Mouse (Mus musculus): ENCODE results near the gene Cntnap1.

Cntnap1 gene

DNA sequence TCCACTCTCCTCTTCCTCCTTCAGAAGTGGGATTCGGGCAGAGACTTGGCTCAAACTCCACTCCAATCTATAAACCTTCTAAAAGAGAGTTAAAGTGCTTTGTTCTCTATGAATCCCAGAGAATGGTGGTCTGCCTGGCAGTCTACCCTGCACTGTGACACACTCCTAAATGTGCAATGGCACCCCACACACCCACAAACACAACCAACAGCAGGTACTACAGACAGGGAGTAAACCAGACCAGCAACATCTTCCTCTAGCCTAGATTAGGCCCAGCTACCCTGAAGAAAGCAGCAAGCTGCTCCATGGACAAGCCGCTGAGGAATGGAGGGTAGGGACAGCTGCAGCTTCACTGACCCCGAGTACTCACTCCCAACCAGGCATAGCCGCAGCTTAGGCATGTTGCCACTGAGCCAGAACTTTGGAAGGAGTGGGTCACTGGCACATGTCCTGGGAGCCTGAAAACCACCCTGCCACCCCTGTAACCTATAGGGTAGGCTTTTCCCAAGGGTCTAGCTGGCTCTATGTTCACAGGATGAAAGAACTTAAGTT lies 21.7 kb downstream of the Cntnap1 start:
- in situ Hi-C loops (cut with MboI; ENCODE audit: low pct_unique_long_range_greater_than_20kb in 1 of 2, low sequenced_read_pairs in 2 of 2, unreplicated experiment in 1 of 2), result loop anchor here in 1 of 2 experiments (10.0 kb wide), 1 partner anchor 53 kb away; the partner anchor contains the start of gene Ramp2

DNA sequence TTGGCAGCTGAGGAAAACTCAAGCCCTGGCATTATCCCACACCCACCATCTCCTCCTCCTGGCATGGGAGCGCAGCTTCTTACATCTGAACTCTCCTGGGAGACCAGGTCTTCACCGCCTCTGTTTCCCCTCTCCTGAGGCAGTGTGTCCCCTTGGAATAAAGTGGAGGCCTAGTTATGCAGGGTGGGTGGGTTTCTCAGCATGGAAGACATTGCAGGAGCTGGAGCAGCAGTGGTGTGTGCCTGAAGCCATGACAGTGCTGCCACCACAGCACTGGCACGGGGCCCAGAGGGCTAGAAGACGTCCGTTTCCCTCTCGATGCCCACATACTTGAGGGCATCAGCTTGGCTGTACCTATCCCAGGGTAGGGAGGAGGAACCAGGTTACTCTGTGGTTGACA lies 22.3 kb downstream of the Cntnap1 start:
- in situ Hi-C loops (cut with MboI; ENCODE audit: low pct_unique_long_range_greater_than_20kb in 1 of 2, low sequenced_read_pairs in 2 of 2, unreplicated experiment in 1 of 2), result loop anchor here in 1 of 2 experiments (10.0 kb wide), 1 partner anchor 52 kb away; the partner anchor contains the start of gene Ramp2

DNA sequence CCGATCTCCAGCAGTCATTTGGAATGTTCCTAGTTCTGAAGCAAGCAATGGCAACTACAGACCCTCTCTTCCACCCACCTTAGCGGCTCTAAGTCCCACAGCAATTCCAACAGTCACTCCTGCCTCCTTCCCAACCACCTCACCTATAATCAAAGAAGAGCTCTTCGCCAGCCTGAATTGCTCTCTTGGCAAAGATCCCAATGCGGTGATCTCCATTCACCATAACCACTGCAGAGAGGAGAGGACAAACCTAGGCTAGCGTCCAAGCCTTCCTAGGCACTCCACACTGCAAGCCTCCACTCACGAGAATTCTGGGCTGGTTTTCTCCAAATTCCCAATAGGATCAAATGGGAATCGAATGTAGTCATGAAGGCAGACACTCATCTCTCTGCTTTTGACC lies 22.8 kb downstream of the Cntnap1 start:
- in situ Hi-C loops (cut with MboI; ENCODE audit: low pct_unique_long_range_greater_than_20kb in 1 of 2, low sequenced_read_pairs in 2 of 2, unreplicated experiment in 1 of 2), result loop anchor here in 1 of 2 experiments (10.0 kb wide), 1 partner anchor 52 kb away; the partner anchor contains the start of gene Ramp2

DNA sequence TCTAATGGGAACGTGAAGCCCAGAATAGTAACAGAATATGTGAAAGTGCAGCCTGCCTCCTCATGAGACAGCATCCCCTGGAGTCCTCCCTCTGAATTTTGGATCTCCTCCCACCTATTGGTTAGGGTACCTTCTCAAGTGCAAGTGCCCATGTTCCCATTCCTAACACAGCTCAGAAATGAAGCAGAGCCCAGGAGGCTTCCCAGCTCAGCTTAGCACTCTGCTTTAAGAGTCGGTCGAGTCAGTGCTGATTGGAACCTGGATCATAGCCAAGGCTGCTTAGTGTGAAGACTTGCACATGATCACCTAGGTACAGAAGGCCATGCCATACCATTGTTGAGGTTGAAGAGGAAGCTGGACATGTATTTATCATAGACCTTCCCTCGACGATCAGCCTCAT lies 23.8 kb downstream of the Cntnap1 start:
- in situ Hi-C loops (cut with MboI; ENCODE audit: low pct_unique_long_range_greater_than_20kb in 1 of 2, low sequenced_read_pairs in 2 of 2, unreplicated experiment in 1 of 2), result loop anchor here in 1 of 2 experiments (10.0 kb wide), 1 partner anchor 51 kb away; the partner anchor contains the start of gene Ramp2

DNA sequence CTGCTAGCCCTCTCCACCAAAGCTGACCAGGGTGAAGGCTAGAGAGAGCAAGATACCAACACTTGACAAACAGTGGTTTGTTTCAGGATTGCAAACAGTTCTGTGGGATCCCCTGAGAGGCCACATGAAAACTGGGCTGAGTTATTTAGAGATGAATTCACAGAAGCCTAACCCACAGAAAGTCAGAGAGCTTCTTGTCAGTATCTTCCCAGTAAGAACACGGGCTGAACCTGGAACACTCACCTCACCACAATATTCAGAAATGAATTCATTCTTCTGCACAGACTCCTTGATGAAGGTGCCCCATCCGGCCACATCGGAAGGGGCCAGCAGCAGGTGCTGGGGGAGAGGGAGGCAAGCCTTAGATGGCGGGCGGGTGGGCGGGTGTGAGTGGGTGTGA lies 24.3 kb downstream of the Cntnap1 start:
- in situ Hi-C loops (cut with MboI; ENCODE audit: low pct_unique_long_range_greater_than_20kb in 1 of 2, low sequenced_read_pairs in 2 of 2, unreplicated experiment in 1 of 2), result loop anchor here in 1 of 2 experiments (10.0 kb wide), 1 partner anchor 50 kb away; the partner anchor contains the start of gene Ramp2

DNA sequence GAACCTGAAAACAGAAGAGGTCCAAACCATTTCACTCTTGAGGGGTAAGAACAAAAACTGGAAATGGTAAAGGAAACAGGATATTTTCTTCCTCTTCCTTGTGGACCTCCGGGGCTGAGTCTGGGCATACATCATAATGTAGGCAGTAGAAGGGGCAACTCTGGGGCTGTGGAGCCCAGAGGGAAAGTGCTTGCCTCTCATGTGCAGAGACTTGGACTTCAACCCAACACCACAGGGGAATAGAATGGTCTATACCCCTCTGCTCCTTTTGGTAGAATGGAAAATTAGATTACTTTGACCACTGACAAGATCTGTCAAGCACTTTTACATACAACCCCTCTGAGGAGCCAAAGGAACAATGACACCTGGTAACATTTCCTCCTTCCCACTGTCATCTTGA lies 24.8 kb downstream of the Cntnap1 start:
- in situ Hi-C loops (cut with MboI; ENCODE audit: low pct_unique_long_range_greater_than_20kb in 1 of 2, low sequenced_read_pairs in 2 of 2, unreplicated experiment in 1 of 2), result loop anchor here in 1 of 2 experiments (10.0 kb wide), 1 partner anchor 50 kb away; the partner anchor contains the start of gene Ramp2

DNA sequence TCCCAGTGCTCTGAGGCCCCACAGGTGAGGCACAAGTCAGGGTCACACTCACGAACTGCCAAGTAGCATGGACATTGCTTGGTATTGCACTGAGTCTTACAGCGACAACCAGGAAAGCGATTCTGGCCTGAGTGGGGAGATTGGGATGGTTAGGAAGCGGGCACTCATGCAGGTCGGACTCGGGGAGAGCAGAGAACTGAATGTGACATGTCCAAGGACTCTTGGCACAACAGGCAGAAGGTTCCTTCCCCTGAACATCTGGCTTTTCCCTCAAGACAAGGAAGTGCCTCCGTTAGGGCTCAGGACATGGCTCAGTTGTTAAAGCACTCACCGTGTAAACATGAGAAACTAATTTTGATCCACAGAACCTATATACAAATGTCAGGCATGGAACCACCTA lies 25.2 kb downstream of the Cntnap1 start:
- in situ Hi-C loops (cut with MboI; ENCODE audit: low pct_unique_long_range_greater_than_20kb in 1 of 2, low sequenced_read_pairs in 2 of 2, unreplicated experiment in 1 of 2), result loop anchor here in 1 of 2 experiments (10.0 kb wide), 1 partner anchor 49 kb away; the partner anchor contains the start of gene Ramp2

DNA sequence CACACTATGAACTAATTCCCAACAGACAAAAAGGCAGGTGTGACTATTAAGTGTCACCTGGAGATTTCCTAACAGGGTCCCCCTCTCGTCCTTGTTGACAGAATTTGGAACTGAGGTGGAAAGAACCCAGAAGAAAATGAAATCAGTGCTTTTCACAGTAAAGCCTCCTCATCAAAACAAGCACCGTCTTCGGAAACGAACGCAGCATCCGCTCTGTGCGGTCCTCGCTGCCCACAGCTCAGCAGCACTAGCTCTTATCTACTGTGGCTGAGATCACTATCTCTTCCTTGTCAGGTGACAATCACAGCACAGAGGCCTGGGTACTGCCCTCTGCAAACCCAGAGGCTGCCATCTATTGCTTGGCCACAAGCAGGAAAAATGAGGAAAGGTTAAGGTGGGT lies 25.9 kb downstream of the Cntnap1 start:
- in situ Hi-C loops (cut with MboI; ENCODE audit: low pct_unique_long_range_greater_than_20kb in 1 of 2, low sequenced_read_pairs in 2 of 2, unreplicated experiment in 1 of 2), result loop anchor here in 1 of 2 experiments (10.0 kb wide), 1 partner anchor 49 kb away; the partner anchor contains the start of gene Ramp2

DNA sequence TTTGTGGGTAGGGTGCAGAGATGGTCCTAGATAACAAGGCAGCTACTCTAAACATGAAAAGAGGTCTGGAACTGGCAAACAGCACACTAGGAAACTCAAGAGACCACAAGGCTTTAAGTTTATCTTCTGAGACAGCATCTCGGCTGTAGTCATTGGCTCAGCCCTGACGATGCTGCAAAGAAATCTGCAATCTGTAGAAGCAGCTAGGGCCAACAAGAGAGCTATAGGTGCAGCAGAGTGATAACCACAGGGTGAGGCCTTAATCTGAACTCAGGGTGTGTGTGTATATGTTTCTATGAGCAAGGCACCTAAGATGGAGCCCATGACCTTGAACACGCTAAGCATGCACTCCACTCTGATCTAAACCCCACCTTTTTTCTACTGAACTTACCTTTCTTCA lies 29.2 kb downstream of the Cntnap1 start:
- in situ Hi-C loops (cut with MboI; ENCODE audit: low pct_unique_long_range_greater_than_20kb in 1 of 2, low sequenced_read_pairs in 2 of 2, unreplicated experiment in 1 of 2), result loop anchor here in 1 of 2 experiments (10.0 kb wide), 1 partner anchor 45 kb away; the partner anchor contains the start of gene Ramp2

DNA sequence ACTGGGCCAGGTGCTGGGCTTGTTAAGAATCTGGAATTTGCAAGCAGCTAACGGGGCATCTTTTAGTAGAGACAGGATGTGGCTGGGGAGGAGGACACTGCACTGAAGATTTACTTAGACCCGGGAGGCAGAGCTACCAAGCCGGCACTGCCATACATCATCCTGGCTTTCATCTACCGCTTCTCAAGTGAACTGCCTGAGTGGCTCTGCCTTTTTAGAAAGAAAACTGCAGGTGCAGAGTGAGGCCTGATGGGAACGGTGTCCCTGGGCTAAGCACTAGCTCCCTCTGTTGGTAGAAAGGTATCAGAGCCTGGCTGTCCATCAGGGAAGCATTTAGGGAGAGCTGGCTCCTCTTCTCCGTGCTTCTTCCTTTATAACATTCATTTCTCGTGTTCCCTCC lies 30.7 kb downstream of the Cntnap1 start:
- in situ Hi-C loops (cut with MboI; ENCODE audit: low pct_unique_long_range_greater_than_20kb in 1 of 2, low sequenced_read_pairs in 2 of 2, unreplicated experiment in 1 of 2), result no loop called here

DNA sequence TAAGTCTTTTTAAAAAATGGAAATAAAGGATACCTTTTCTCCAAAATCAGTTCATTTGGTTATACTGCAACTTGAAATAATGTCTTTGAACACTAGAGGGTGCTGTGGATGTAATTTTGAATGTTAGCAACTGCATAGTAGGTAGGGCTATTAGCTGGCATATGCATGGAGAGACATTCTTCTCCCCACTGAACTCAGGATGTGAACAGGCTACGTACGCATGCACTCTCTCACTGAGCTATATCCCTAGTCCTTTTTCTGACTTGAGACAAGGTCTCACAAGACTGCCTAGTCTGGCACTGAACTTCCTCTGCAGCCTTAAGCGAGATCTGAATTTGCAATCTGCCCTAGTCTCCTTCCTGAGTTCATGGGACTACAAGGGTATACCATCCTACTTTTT lies 41.6 kb downstream of the Cntnap1 start:
- in situ Hi-C loops (cut with MboI; ENCODE audit: low pct_unique_long_range_greater_than_20kb in 1 of 2, low sequenced_read_pairs in 2 of 2, unreplicated experiment in 1 of 2), result loop anchor here in 1 of 2 experiments (5.0 kb wide), 1 partner anchor 35 kb away; the partner anchor contains the start of gene Ramp2

DNA sequence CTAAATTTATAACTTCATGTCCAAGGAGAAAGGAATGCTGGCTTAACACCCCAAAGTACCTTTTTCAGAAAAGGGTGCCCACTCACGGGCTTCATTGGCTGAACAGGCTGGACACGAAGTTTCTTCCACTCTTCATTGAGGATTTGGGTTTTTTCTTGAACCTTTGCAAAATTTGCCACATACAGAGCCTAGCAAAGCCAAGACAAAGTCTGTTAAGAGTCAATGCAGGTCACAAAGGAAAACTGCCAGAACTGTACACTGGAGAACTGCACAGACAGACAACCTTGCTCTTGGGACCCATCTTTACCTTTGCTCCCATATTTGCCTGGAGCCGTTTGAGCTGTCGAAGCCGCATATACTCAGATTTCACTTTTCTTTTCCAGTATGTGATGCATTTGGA lies 46.6 kb downstream of the Cntnap1 start:
- in situ Hi-C loops (cut with MboI; ENCODE audit: low pct_unique_long_range_greater_than_20kb in 1 of 2, low sequenced_read_pairs in 2 of 2, unreplicated experiment in 1 of 2), result loop anchor here in 1 of 2 experiments (5.0 kb wide), 1 partner anchor 35 kb away; the partner anchor contains the start of gene Vps25

DNA sequence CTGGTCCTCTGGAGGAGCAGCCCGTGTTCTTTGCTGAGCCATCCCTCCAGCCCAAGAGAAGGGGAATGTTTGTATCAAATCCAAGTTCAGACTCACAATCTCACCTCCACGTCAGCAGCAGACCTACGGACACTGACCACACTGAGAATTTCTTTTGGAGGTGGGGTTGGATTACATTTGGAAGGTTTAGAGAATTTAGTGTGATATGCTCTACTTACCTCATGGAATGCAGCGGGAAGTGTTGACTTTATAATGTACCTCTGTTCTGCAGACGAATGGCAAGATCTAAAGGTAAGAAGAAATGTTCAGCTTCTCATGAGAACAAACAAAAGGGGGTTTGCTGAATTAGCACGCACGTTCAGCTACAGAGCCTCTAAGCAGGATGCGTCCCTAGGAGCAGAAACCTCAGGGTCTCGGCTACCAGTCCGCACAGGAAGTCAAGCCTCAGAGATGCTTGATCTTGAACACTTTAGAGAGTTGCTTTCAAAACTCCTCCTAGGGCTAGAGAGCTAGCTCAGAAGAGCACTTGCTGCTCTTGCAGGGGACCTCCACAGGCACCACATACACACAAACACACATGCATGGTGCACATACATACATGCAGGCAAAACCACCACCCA lies 48.2 kb downstream of the Cntnap1 start:
- in situ Hi-C loops (cut with MboI; ENCODE audit: low pct_unique_long_range_greater_than_20kb in 1 of 2, low sequenced_read_pairs in 2 of 2, unreplicated experiment in 1 of 2), result loop anchor here in 1 of 2 experiments (5.0 kb wide), 1 partner anchor 34 kb away; the partner anchor contains the start of gene Vps25

DNA sequence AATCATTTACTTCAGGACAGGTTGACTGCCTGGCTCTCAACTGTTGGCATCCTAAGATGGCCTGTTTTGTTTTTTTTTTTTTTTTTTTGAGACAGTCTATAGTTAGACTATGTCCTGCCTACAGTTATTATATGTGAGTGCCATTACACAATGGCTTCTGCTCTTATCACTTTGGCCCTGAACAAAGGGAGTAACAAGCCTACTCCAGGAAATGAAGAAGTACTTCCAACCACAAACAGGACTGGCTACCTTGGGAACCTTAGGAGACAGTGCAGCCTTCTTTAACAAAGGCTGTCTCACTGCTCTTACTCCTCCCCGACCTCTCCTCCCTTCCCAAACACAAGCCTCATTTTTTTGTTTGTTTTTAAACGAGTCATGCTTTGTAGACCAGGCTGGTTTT lies 50.5 kb downstream of the Cntnap1 start:
- in situ Hi-C loops (cut with MboI; ENCODE audit: low pct_unique_long_range_greater_than_20kb in 1 of 2, low sequenced_read_pairs in 2 of 2, unreplicated experiment in 1 of 2), result no loop called here

DNA sequence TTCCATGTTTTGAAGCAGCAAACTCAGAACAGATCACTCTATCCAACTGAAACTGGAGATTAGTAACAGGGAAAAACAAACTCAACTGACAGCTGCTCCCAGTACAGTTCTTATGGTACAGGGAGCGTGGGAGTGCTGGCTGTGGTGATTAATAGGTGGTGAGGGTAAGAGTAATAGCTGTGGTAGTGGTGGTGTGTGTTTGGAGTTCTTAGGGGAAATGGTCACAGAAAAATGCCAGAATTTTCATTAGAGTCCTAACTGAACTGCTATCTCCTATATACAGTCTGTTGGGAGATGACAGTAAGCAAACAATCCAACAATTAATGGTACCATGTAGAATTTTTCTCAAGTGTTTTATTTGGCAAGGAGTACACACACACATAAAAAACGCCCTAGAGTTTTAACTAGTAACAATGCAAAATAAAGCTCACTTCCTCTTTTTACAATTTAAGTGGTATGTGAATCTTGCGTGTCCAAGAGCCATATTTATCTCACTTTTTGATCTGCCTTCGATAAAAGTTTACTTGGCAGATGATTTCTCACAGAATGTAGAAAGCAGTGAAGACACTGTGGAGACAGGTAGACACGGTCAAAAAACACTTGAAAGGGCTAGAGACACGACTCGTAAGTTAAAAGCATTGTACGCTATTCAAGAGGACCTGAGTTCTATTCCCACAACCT lies 51.1 kb downstream of the Cntnap1 start:
- in situ Hi-C loops (cut with MboI; ENCODE audit: low pct_unique_long_range_greater_than_20kb in 1 of 2, low sequenced_read_pairs in 2 of 2, unreplicated experiment in 1 of 2), result no loop called here

DNA sequence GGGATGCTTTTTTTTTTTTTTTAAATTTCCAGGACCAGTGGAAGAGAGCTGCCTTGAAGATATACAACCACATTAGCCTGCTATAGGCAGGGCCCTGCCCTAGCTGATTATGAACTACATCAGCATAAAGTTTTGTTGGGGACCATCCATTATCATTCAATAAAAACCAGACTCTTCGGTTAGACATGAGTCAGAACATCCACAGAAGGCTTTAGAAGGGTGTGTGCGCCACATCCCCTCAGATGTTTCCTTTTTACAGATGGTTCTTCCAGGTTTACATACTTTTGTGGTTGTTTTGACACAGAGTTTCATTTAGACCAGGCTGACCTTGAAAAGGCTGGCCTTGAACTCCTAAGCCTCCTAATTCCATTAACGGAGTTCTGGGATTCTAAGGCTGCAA lies 54.0 kb downstream of the Cntnap1 start:
- in situ Hi-C loops (cut with MboI; ENCODE audit: low pct_unique_long_range_greater_than_20kb in 1 of 2, low sequenced_read_pairs in 2 of 2, unreplicated experiment in 1 of 2), result no loop called here

DNA sequence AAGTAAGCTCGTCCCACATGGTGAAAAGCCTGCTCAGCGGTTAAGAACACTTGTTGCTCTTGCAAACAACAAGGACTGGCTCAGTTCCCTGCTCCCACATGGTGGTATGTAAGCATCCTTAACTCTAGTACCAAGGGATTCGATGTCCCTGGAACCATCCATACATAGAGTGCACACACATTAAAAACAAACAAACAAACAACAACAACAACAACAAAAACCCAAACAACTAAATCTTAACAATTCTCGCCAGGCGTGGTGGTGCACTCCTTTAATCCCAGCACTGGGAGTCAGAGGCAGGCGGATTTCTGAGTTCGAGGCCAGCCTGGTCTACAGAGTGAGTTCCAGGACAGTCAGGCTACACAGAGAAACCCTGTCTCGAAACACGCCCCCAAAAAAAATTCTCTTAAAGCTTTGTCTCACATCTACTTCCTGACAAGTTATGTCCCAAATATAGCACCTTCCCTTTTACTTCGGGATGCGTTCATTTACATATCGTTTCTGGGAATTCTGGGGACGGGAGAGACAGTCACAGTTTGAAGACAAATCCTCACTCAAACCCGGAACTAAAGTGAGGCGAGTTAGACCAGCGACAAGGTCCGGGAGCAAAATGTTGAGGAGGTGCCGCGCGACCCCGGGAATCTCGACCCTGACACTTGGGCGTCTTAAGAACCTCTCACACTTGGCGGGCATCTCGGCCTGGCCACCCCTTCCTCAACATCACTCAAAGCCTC lies 55.2 kb downstream of the Cntnap1 start:
- in situ Hi-C loops (cut with MboI; ENCODE audit: low pct_unique_long_range_greater_than_20kb in 1 of 2, low sequenced_read_pairs in 2 of 2, unreplicated experiment in 1 of 2), result no loop called here

DNA sequence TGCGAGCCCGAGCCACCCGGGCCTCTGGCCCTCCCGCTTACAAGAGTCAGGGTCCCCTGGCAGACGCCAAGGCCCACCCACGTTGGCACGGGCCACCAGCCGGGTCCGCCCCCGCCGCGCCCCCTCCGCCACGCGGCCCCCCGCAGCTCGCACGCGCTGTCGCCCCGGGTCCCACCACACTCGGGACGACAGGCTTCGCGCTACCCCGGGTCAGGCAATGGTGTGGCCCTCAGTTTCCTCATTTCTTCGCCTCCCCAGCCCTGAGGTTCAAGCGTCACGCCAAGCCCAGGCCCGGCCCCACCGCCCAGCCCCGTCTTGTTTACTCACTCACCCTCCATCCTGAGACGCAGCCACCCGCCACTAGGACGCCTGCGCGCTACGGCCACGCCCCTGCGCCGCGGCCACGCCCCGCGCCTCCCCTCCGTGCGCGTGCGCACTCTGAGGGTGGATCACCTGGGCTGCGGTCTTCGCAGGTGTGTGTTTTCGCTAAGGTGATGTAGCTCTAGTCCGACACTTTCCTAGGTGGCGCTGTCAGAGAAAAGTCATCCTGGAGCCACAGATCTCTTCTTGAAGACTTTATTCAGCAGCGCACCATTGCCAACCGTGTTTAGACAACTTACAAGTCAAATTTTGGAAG lies 55.9 kb downstream of the Cntnap1 start, which contains the start of gene Ezh1:
Gene Ezh1, minus strand, starts transcription at position 399 of the 637 bp plus-strand sequence.
- in situ Hi-C loops (cut with MboI; ENCODE audit: low pct_unique_long_range_greater_than_20kb in 1 of 2, low sequenced_read_pairs in 2 of 2, unreplicated experiment in 1 of 2), result no loop called here

All from mouse embryonic stem cell (cell line).